10 mouse cellular contexts compared by ENCODE assay signal in the genomic region with DNA sequence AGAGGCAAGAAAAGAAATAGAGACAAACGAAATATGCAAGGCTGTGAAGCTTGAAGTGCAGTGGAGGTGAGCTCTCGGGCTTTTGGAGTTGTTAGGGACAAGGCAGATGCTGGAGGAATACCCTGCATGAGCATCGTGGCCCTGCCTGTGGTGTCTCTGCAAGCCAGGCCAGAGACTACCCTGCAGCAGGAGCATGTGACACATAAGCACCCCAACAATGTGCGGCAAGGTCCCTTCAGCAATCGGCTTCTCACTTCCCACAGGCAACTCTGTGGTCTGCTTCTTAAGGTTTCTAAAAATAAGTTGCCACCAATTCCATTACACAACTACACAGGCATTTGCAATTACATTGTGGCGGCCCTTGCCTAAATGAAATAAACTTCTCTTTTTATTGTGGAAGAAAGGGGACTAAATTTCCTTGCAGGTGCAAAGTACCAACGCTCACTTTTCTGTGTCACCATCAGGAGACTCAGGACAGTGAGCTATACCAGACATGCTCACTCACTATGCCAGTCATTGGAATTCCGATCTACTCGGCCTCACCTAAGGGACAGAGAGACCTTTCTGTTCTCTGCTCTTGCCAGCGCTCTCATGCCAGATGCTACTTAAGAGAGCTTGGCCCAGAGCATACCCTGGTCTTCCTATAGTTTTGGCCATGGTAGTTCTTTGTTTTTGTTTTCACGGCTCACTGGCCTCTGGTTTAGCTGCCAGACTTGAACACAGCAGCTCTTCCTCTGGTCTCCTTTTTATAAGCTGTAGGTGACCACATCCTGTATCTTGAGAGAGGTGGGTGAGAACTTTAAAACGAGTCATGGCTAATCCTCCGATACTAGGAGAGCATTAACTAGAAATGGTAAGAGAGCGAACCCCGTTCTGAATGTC. TPM values are rescaled to one million over a fixed set of nuclear protein-coding genes. Genes with fewer than 3 reads are reported as not detected.
DNase-seq lines count a peak whose midpoint lies in the region; ATAC-seq and TF ChIP-seq lines count a peak whose summit lies in the region.
"Had no signal": no experiment of that assay in that cellular context is flagged by ENCODE, and none has a peak within 500 bp of the region (broad histone marks: within the 10 kb centered on the region; RNA-seq: fewer than 3 reads in every experiment).

No protein-coding gene starts in this region.

- DNase-seq in cerebellum, adult 18-20 months = peak; percentile 40 to 41
- no peak for DNase-seq in cerebellum, postnatal 14 days
- DNase-seq in MEL (ENCODE audit: low read depth, low spot score) (peak; percentile 80), adipocyte (ENCODE audit: low spot score) (no peak), MN1 (ENCODE audit: low spot score) (no peak)
- DNase-seq in urinary bladder, postnatal 4 days (ENCODE audit: low spot score in 2 of 2) = no peak

- 46% methylated on average over 15 of the region's 15 CpGs for WGBS in heart, embryonic 13.5 days

- H3K4me1 ChIP-seq in MEL (ENCODE audit: control insufficient read depth in 1 of 2, insufficient read depth in 2 of 2, low read length in 2 of 2) = peaks cover 22 to 28% of the 10 kb centered on the region in 2 experiments
- H3K4me1 ChIP-seq in heart, embryonic 13.5 days = peaks cover 47% of the 10 kb centered on the region
- H3K4me1 ChIP-seq: lung, embryonic 15.5 days; neural tube, embryonic 15.5 days had no signal

- no peak for TF ChIP-seq EP300 in MEL (IDR thresholded peaks at IDR 0.05; ENCODE audit: low read depth in 1 of 2, low read length in 2 of 2)

- no peaks in the 10 kb centered on the region for H3K79me2 ChIP-seq in MEL (ENCODE audit: control insufficient read depth, insufficient read depth, low read length, poor library complexity)

- peak; percentile 61; the same call in 1 of the 2 replicates for ATAC-seq in heart, embryonic 13.5 days (ENCODE audit: extremely low read depth, insufficient number of reproducible peaks, low FRiP score, low TSS enrichment)
- ATAC-seq in megakaryocyte, adult 5-6 weeks (ENCODE audit: poor library complexity, severe bottlenecking) = peak; percentile 82

- H3K9me3 ChIP-seq in MEL (replicated peaks; ENCODE audit: insufficient read depth, low read length) = no peaks in the 10 kb centered on the region
- no peaks in the 10 kb centered on the region for H3K9me3 ChIP-seq in heart, embryonic 13.5 days
- H3K9me3 ChIP-seq: lung, embryonic 15.5 days; neural tube, embryonic 15.5 days had no signal

- H3K4me2 ChIP-seq in heart, embryonic 13.5 days = peak overlapping the region; percentile 46
- H3K4me2 ChIP-seq: lung, embryonic 15.5 days; neural tube, embryonic 15.5 days had no signal

- H3K9ac ChIP-seq in MEL (ENCODE audit: control insufficient read depth, low read depth, low read length, poor library complexity, severe bottlenecking) = peak overlapping the region; percentile 50
- peak overlapping the region; percentile 50 for H3K9ac ChIP-seq in heart, embryonic 13.5 days
- H3K9ac ChIP-seq: lung, embryonic 15.5 days; neural tube, embryonic 15.5 days had no signal

- H3K27ac ChIP-seq in MEL (ENCODE audit: control insufficient read depth, low read depth, low read length) = peak overlapping the region; percentile 55
- H3K27ac ChIP-seq in heart, embryonic 13.5 days (replicated peaks) = peak overlapping the region; percentile 97
- H3K27ac ChIP-seq: lung, embryonic 15.5 days; neural tube, embryonic 15.5 days had no signal

- no peak for TF ChIP-seq CTCF in MEL (IDR thresholded peaks at IDR 0.05 in 2 of 3, conservative IDR thresholded peaks at IDR 0.05 in 1 of 3; ENCODE audit: control insufficient read depth in 1 of 3, insufficient read depth in 1 of 3, low read depth in 2 of 3, low read length in 3 of 3, poor library complexity in 1 of 3, severe bottlenecking in 1 of 3)

- peaks cover 0 to 32% of the 10 kb centered on the region in 2 experiments; a peak in 2 of 4 replicates for H3K36me3 ChIP-seq in MEL (ENCODE audit: control insufficient read depth in 1 of 2, insufficient read depth in 2 of 2, low read length in 2 of 2)
- H3K36me3 ChIP-seq in heart, embryonic 13.5 days = no peaks in the 10 kb centered on the region
- H3K36me3 ChIP-seq: lung, embryonic 15.5 days; neural tube, embryonic 15.5 days had no signal

- no peak for TF ChIP-seq POLR2A in MEL (IDR thresholded peaks at IDR 0.05; ENCODE audit: control insufficient read depth in 1 of 2, insufficient read depth in 1 of 2, low read depth in 1 of 2, low read length in 2 of 2, poor library complexity in 1 of 2)

- H3K4me3 ChIP-seq in MEL (ENCODE audit: control insufficient read depth in 1 of 2, insufficient read depth in 1 of 2, low read depth in 2 of 2, low read length in 2 of 2) = peak overlapping the region in 1 of 2 experiments; percentile 25; a peak in 3 of 4 replicates
- H3K4me3 ChIP-seq in heart, embryonic 13.5 days = no peak overlapping the region
- H3K4me3 ChIP-seq: lung, embryonic 15.5 days; neural tube, embryonic 15.5 days had no signal

- TF ChIP-seq RAD21 in MEL (IDR thresholded peaks at IDR 0.05; ENCODE audit: low read depth, low read length) = no peak

- H3K27me3 ChIP-seq in MEL (ENCODE audit: control insufficient read depth in 1 of 2, insufficient read depth in 2 of 2, low read length in 2 of 2) = no peaks in the 10 kb centered on the region
- no peaks in the 10 kb centered on the region for H3K27me3 ChIP-seq in heart, embryonic 13.5 days (replicated peaks)
- H3K27me3 ChIP-seq: lung, embryonic 15.5 days; neural tube, embryonic 15.5 days had no signal

TF ChIP-seq in MEL, 35 proteins besides CTCF, POLR2A, EP300 and RAD21:
- TF ChIP-seq TBP (IDR thresholded peaks at IDR 0.05; ENCODE audit: low read depth, low read length) = no peak
- TF ChIP-seq JUND (IDR thresholded peaks at IDR 0.05; ENCODE audit: low read depth, low read length) = no peak
- TF ChIP-seq ETS1 (IDR thresholded peaks at IDR 0.05; ENCODE audit: low read depth, low read length) = peak; percentile 38; the same call in 1 of the 2 replicates
- peak; percentile 89 for TF ChIP-seq MYC (IDR thresholded peaks at IDR 0.05; ENCODE audit: low read depth, low read length)
- no peak for TF ChIP-seq TCF12 (IDR thresholded peaks at IDR 0.05; ENCODE audit: low read depth, low read length)
- peak; percentile 80; the same call in 1 of the 2 replicates for TF ChIP-seq MEF2A (IDR thresholded peaks at IDR 0.05; ENCODE audit: extremely low read depth, insufficient replicate concordance, low read depth, low read length, poor library complexity, severe bottlenecking)
- peak; percentile 78 for TF ChIP-seq MXI1 (IDR thresholded peaks at IDR 0.05; ENCODE audit: low read depth, low read length)
- peak; percentile 82; the same call in 1 of the 2 replicates for TF ChIP-seq BHLHE40 (IDR thresholded peaks at IDR 0.05; ENCODE audit: borderline replicate concordance, low read depth, low read length)
- TF ChIP-seq USF2 (IDR thresholded peaks at IDR 0.05; ENCODE audit: borderline replicate concordance in 1 of 2, insufficient read depth in 1 of 2, low read depth in 1 of 2, low read length in 2 of 2) = peak in 1 of 2 experiments; percentile 70; a peak in 2 of 4 replicates
- TF ChIP-seq MAX (IDR thresholded peaks at IDR 0.05; ENCODE audit: low read length) = peak; percentile 94
- TF ChIP-seq USF1 (IDR thresholded peaks at IDR 0.05; ENCODE audit: low read depth, low read length) = peak; percentile 94
- TF ChIP-seq SIN3A (IDR thresholded peaks at IDR 0.05; ENCODE audit: low read length) = no peak
- no peak for TF ChIP-seq KAT2A (conservative IDR thresholded peaks at IDR 0.05; ENCODE audit: low read depth, low read length)

RNA-seq across cellular contexts. Expression of a gene that starts 28.7 kb away (rescaled TPM):
- 3.0 and 3.4 TPM in 2 replicates for total RNA-seq in MEL (2012; rRNA removed)
- 1 to 10 TPM in 1 of 2 experiments, not detected in 1; 10.0 TPM for polyA plus RNA-seq in MEL (2012; ENCODE audit: insufficient read depth in 1 of 2, insufficient read length in 2 of 2, low read depth in 1 of 2, low replicate concordance in 2 of 2, missing spikeins in 1 of 2)
- 6.8 and 7.0 TPM in 2 replicates for polyA plus RNA-seq in heart, embryonic 13.5 days (2015; fragmentation: Nextera tagmentation; extraction: Ambion mirVana)
- total RNA-seq in megakaryocyte, adult 5-6 weeks (2015) = 4.9 and 6.2 TPM in 2 replicates
- total RNA-seq in megakaryocyte, adult 5-6 weeks (2017) = 4.4 and 4.8 TPM in 2 replicates

RNA-seq across cellular contexts. Expression of a gene that starts 49.8 kb away (rescaled TPM):
- total RNA-seq in MEL (2012; rRNA removed) = 3.9 and 4.5 TPM in 2 replicates
- 10 to 100 TPM in 1 of 2 experiments, not detected in 1; 38.4 TPM for polyA plus RNA-seq in MEL (2012; ENCODE audit: insufficient read depth in 1 of 2, insufficient read length in 2 of 2, low read depth in 1 of 2, low replicate concordance in 2 of 2, missing spikeins in 1 of 2)
- 41.1 TPM in 2 replicates for polyA plus RNA-seq in heart, embryonic 13.5 days (2015; fragmentation: Nextera tagmentation; extraction: Ambion mirVana)
- total RNA-seq in megakaryocyte, adult 5-6 weeks (2015) = 30.1 and 31.3 TPM in 2 replicates
- 5.9 and 8.3 TPM in 2 replicates for total RNA-seq in megakaryocyte, adult 5-6 weeks (2017)

Comparison
In these comparisons a context has a peak if more than half of its experiments do, and no peak if none do; other contexts are left out.
1. DNase-seq: peak in cerebellum, adult 18-20 months (2 of 2) and MEL (single experiment); none in cerebellum, postnatal 14 days (0 of 2), urinary bladder, postnatal 4 days (0 of 2), adipocyte (single experiment) and MN1 (single experiment).